Mouse (Mus musculus) G1E (cell line): ENCODE data around the gene Iqschfp. TPM values are rescaled to one million over a fixed set of nuclear protein-coding genes. Genes with fewer than 3 reads are reported as not detected.

ENCODE experiments used
- ATAC-seq: 2 replicates; pipeline ENCODE4 v1.8.0; 2016; ENCODE audit warnings: mild to moderate bottlenecking; ENCODE audit not compliant: insufficient number of reproducible peaks, poor library complexity, low FRiP score, severe bottlenecking; ENCODE audit errors: extremely low read depth
- DNase-seq: peaks from one replicate; pipeline ENCODE4 v3.0.0; 2012; ENCODE audit warnings: low spot score
- H3K27me3 ChIP-seq: 2 replicates; pipeline ENCODE4 v1.6.1; 2012; ENCODE audit warnings: mild to moderate bottlenecking, low read length, inconsistent platforms; ENCODE audit not compliant: insufficient read depth
- H3K36me3 ChIP-seq: replicated peaks from 2 replicates; pipeline ENCODE3; 2012; ENCODE audit warnings: mild to moderate bottlenecking, inconsistent platforms
- H3K4me1 ChIP-seq: 2 replicates; pipeline ENCODE4 v1.6.1; 2012; ENCODE audit warnings: low read depth, low read length, inconsistent platforms, mixed read lengths; ENCODE audit not compliant: insufficient read depth
- H3K4me3 ChIP-seq: 2 replicates; pipeline ENCODE4 v1.5.1; 2012; ENCODE audit warnings: low read depth, mild to moderate bottlenecking, inconsistent platforms, low read length, moderate library complexity, mixed read lengths
- H3K9me3 ChIP-seq: replicated peaks from 2 replicates; pipeline ENCODE4 v1.6.1; 2012; ENCODE audit warnings: inconsistent platforms
- CTCF ChIP-seq: IDR thresholded peaks from 2 replicates; pipeline ENCODE4 v1.5.1; 2012; ENCODE audit warnings: low read depth, low read length, inconsistent platforms, mixed read lengths
- GATA1 ChIP-seq: IDR thresholded peaks from 2 replicates; pipeline ENCODE4 v1.6.1; 2012; ENCODE audit warnings: borderline replicate concordance, low read length, inconsistent platforms, mixed read lengths
- GATA2 ChIP-seq: IDR thresholded peaks from 2 replicates; pipeline ENCODE4 v1.6.1; 2012; ENCODE audit warnings: low read depth, low read length, inconsistent platforms, borderline replicate concordance
- POLR2AphosphoS5 ChIP-seq: IDR thresholded peaks from 2 replicates; pipeline ENCODE4 v1.6.1; 2012; ENCODE audit warnings: low read depth, low read length, inconsistent platforms; ENCODE audit not compliant: insufficient replicate concordance
- TAL1 ChIP-seq: conservative IDR thresholded peaks from 2 replicates; pipeline ENCODE4 v1.6.1; 2012; ENCODE audit warnings: low read depth, low read length, inconsistent platforms, mixed read lengths
- polyA plus RNA-seq: library from polyadenylated mRNA; stranded (reverse); fragments of >175 nt; gene quantifications from 2 replicates; pipeline ENCODE4 v1.2.3, GENCODE M21; 2012
- total RNA-seq, 2 experiments: library from RNA; stranded (forward) in 1 of 2; stranded (reverse) in 1 of 2; fragments of 200-1000 nt in 1 of 2; fragments of >200 nt in 1 of 2; fragmentation: Nextera tagmentation in 1 of 2; gene quantifications; 2 replicates each; pipeline ENCODE4 v1.2.3; 2014 to 2017

Iqschfp gene
- total and polyA plus RNA-seq, 3 experiments: not detected

GRCm38 (mm10) chr3:68624471-68624870 is 732.4 kb downstream of the Iqschfp start:
- ATAC-seq (no peak), DNase-seq (no peak)
- TF ChIP-seq CTCF (no peak), GATA2 (no peak), GATA1 (no peak), POLR2AphosphoS5 (no peak), TAL1 (no peak)

GRCm38 (mm10) chr3:68630261-68630660 is 738.2 kb downstream of the Iqschfp start:
- no peak for ATAC-seq
- Histone ChIP-seq H3K9me3 (peaks cover 26% of the 10 kb centered on the region), H3K27me3 (no peaks in the 10 kb centered on the region), H3K4me1 (no peaks in the 10 kb centered on the region), H3K36me3 (no peaks in the 10 kb centered on the region), H3K4me3 (no peak overlapping the region)
- no peak for DNase-seq
- TF ChIP-seq POLR2AphosphoS5 (no peak), GATA2 (no peak), GATA1 (no peak), CTCF (no peak), TAL1 (no peak)

More at GRCm38 (mm10) chr3:68624471-68624870, 732.4 kb downstream of the Iqschfp start:
- Histone ChIP-seq H3K4me3 (no peak overlapping the region), H3K9me3 (peaks cover 42% of the 10 kb centered on the region), H3K27me3 (no peaks in the 10 kb centered on the region), H3K36me3 (no peaks in the 10 kb centered on the region), H3K4me1 (no peaks in the 10 kb centered on the region)

- no peak for ATAC-seq
- no peaks in the 10 kb centered on the region for H3K27me3 ChIP-seq
- no peak for DNase-seq
- H3K4me1 ChIP-seq: no peaks in the 10 kb centered on the region
- peaks cover 22% of the 10 kb centered on the region for H3K9me3 ChIP-seq
- no peaks in the 10 kb centered on the region for H3K36me3 ChIP-seq
- no peak overlapping the region for H3K4me3 ChIP-seq
- TF ChIP-seq GATA2 (no peak), POLR2AphosphoS5 (no peak)
Measured at GRCm38 (mm10) chr3:68630821-68631220, 738.8 kb downstream of the Iqschfp start.

- no peak for DNase-seq
- Histone ChIP-seq H3K4me1 (no peaks in the 10 kb centered on the region), H3K9me3 (peaks cover 11% of the 10 kb centered on the region), H3K27me3 (no peaks in the 10 kb centered on the region), H3K36me3 (no peaks in the 10 kb centered on the region), H3K4me3 (no peak overlapping the region)
- ATAC-seq: no peak
- TF ChIP-seq TAL1: no peak
- no peak for TF ChIP-seq POLR2AphosphoS5
- no peak for TF ChIP-seq GATA1
- no peak for TF ChIP-seq CTCF
- TF ChIP-seq GATA2: no peak
Measured at GRCm38 (mm10) chr3:68632714-68633113, 740.7 kb downstream of the Iqschfp start.

GRCm38 (mm10) chr3:68633577-68633976 is 741.5 kb downstream of the Iqschfp start:
- no peaks in the 10 kb centered on the region for H3K36me3 ChIP-seq
- no peak for TF ChIP-seq TAL1
- no peaks in the 10 kb centered on the region for H3K27me3 ChIP-seq
- no peak overlapping the region for H3K4me3 ChIP-seq
- no peak for ATAC-seq
- H3K4me1 ChIP-seq: no peaks in the 10 kb centered on the region
- H3K9me3 ChIP-seq: peaks cover 15% of the 10 kb centered on the region
- DNase-seq: no peak

- Histone ChIP-seq H3K4me1 (no peaks in the 10 kb centered on the region), H3K4me3 (no peak overlapping the region), H3K36me3 (no peaks in the 10 kb centered on the region), H3K27me3 (no peaks in the 10 kb centered on the region), H3K9me3 (peaks cover 19% of the 10 kb centered on the region; the same call in 1 of the 2 replicates)
- ATAC-seq: no peak
- no peak for TF ChIP-seq CTCF
- DNase-seq: no peak
Measured at GRCm38 (mm10) chr3:68637960-68638359, 745.9 kb downstream of the Iqschfp start.

GRCm38 (mm10) chr3:68638703-68639102 is 746.7 kb downstream of the Iqschfp start:
- Histone ChIP-seq H3K4me1 (no peaks in the 10 kb centered on the region), H3K9me3 (peaks cover 23% of the 10 kb centered on the region), H3K36me3 (no peaks in the 10 kb centered on the region), H3K4me3 (no peak overlapping the region), H3K27me3 (no peaks in the 10 kb centered on the region)
- DNase-seq: no peak
- ATAC-seq: no peak
- no peak for TF ChIP-seq CTCF
- no peak for TF ChIP-seq POLR2AphosphoS5
- no peak for TF ChIP-seq GATA1
- TF ChIP-seq TAL1: no peak
- no peak for TF ChIP-seq GATA2
